Mouse (Mus musculus) liver, embryonic 14.5 days (tissue): ENCODE data around the gene Sh2d4b.

ENCODE experiments used
- CTCF ChIP-seq: IDR thresholded peaks from 2 replicates; pipeline ENCODE4 v1.5.1; 2016; ENCODE audit warnings: antibody characterized with exemption, low read depth, control low read depth
- EP300 ChIP-seq: IDR thresholded peaks from 2 replicates; pipeline ENCODE4 v1.6.1; 2016; ENCODE audit warnings: antibody characterized with exemption, low read depth

GRCm38 (mm10) chr14:40893196-40893595, at the start of gene Sh2d4b:
- TF ChIP-seq EP300 (no peak), CTCF (no peak)
